Mouse (Mus musculus) embryonic facial prominence, embryonic 10.5 days (tissue): Measurements from ENCODE around the gene Ghdc. TPM values are rescaled to one million over a fixed set of nuclear protein-coding genes. Genes with fewer than 3 reads are reported as not detected.

ENCODE experiments used
- DNase-seq: peaks from one replicate; pipeline ENCODE4 v3.0.0-alpha.2; 2017; ENCODE audit warnings: low spot score
- H3K27ac ChIP-seq: fragments of 300-500 bp; sonication (generic); replicated peaks from 2 replicates; pipeline ENCODE4 v1.5.1; 2016; ENCODE audit warnings: mild to moderate bottlenecking
- H3K27me3 ChIP-seq: fragments of 300-500 bp; sonication (generic); replicated peaks from 2 replicates; pipeline ENCODE4 v1.6.1; 2016; ENCODE audit warnings: low read depth, mild to moderate bottlenecking; ENCODE audit not compliant: poor library complexity, severe bottlenecking
- H3K36me3 ChIP-seq: fragments of 300-500 bp; sonication (generic); replicated peaks from 2 replicates; pipeline ENCODE4 v1.6.1; 2016; ENCODE audit warnings: mild to moderate bottlenecking, moderate library complexity
- H3K4me1 ChIP-seq: fragments of 300-500 bp; sonication (generic); 2 replicates; pipeline ENCODE4 v1.6.1; 2016
- H3K4me3 ChIP-seq: fragments of 300-500 bp; sonication (generic); 2 replicates; pipeline ENCODE4 v1.5.1; 2016; ENCODE audit warnings: mild to moderate bottlenecking, moderate library complexity
- H3K9me3 ChIP-seq: fragments of 300-500 bp; sonication (generic); 2 replicates; pipeline ENCODE4 v1.6.1; 2016; ENCODE audit warnings: mild to moderate bottlenecking
- WGBS: fragments of 180-500 bp; shearing (Covaris S2); methylation state at CpG from one replicate; pipeline ENCODE4 v1.1.7; 2016; 5-methylcytosine and 5-hydroxymethylcytosine counted together
- polyA plus RNA-seq: library from polyadenylated mRNA; unstranded; fragments of >200 nt; fragmentation: Nextera tagmentation; extraction: Ambion mirVana; gene quantifications from 2 replicates; pipeline ENCODE4 v1.2.1, GENCODE M21; 2016

Ghdc gene
- polyA plus RNA-seq, 1 experiment from 2014 or later: 3.3 TPM

GRCm38 (mm10) chr11:100754693-100755057 is 16.1 kb downstream of the Ghdc start:
- no peak overlapping the region for H3K4me3 ChIP-seq
- DNase-seq: no peak
- WGBS: 92% methylated on average over 3 of the region's 3 CpGs
- H3K36me3 ChIP-seq: no peaks in the 10 kb centered on the region
- no peaks in the 10 kb centered on the region for H3K9me3 ChIP-seq
- H3K27me3 ChIP-seq: peaks cover 44% of the 10 kb centered on the region
- H3K27ac ChIP-seq: no peak overlapping the region
- H3K4me1 ChIP-seq: peaks cover 13% of the 10 kb centered on the region

GRCm38 (mm10) chr11:100754021-100754692 is 16.6 kb downstream of the Ghdc start:
- WGBS: 88% methylated on average over 12 of the region's 12 CpGs
- H3K36me3 ChIP-seq: no peaks in the 10 kb centered on the region
- peaks cover 8% of the 10 kb centered on the region for H3K4me1 ChIP-seq
- no peak for DNase-seq
- peaks cover 44% of the 10 kb centered on the region for H3K27me3 ChIP-seq
- no peaks in the 10 kb centered on the region for H3K9me3 ChIP-seq
- no peak overlapping the region for H3K4me3 ChIP-seq
- no peak overlapping the region for H3K27ac ChIP-seq

GRCm38 (mm10) chr11:100752294-100752693 is 18.5 kb downstream of the Ghdc start:
- 48% methylated on average over 10 of the region's 10 CpGs for WGBS
- no peaks in the 10 kb centered on the region for H3K36me3 ChIP-seq
- H3K27me3 ChIP-seq: peaks cover 43% of the 10 kb centered on the region
- no peak overlapping the region for H3K4me3 ChIP-seq
- DNase-seq: no peak
- no peaks in the 10 kb centered on the region for H3K4me1 ChIP-seq
- H3K9me3 ChIP-seq: no peaks in the 10 kb centered on the region
- no peak overlapping the region for H3K27ac ChIP-seq

- no peak for DNase-seq
- Histone ChIP-seq H3K4me1 (peaks cover 6% of the 10 kb centered on the region), H3K9me3 (no peaks in the 10 kb centered on the region), H3K27ac (no peak overlapping the region), H3K36me3 (no peaks in the 10 kb centered on the region), H3K4me3 (no peak overlapping the region), H3K27me3 (peaks cover 35% of the 10 kb centered on the region)
- 89% methylated on average over 16 of the region's 16 CpGs for WGBS
These were observed 20.6 kb downstream of the Ghdc start for GRCm38 (mm10) chr11:100750127-100750526.

- no peak overlapping the region for H3K27ac ChIP-seq
- H3K27me3 ChIP-seq: peaks cover 35% of the 10 kb centered on the region
- no peak overlapping the region for H3K4me3 ChIP-seq
- H3K36me3 ChIP-seq: no peaks in the 10 kb centered on the region
- DNase-seq: no peak
- H3K4me1 ChIP-seq: peaks cover 6% of the 10 kb centered on the region
- no peaks in the 10 kb centered on the region for H3K9me3 ChIP-seq
- WGBS: 53% methylated on average over 25 of the region's 25 CpGs
These were observed 21.3 kb downstream of the Ghdc start for GRCm38 (mm10) chr11:100749469-100749868.

- Histone ChIP-seq H3K36me3 (no peaks in the 10 kb centered on the region), H3K27ac (no peak overlapping the region), H3K27me3 (peaks cover 35% of the 10 kb centered on the region), H3K4me3 (no peak overlapping the region), H3K9me3 (no peaks in the 10 kb centered on the region), H3K4me1 (peaks cover 6% of the 10 kb centered on the region)
- 83% methylated on average over 4 of the region's 4 CpGs for WGBS
- no peak for DNase-seq
These were observed 22.1 kb downstream of the Ghdc start for GRCm38 (mm10) chr11:100748620-100749019.

GRCm38 (mm10) chr11:100747114-100747513 is 23.6 kb downstream of the Ghdc start:
- no peak for DNase-seq
- no peak overlapping the region for H3K27ac ChIP-seq
- WGBS: 74% methylated on average over 5 of the region's 5 CpGs
- peaks cover 33% of the 10 kb centered on the region for H3K27me3 ChIP-seq
- no peaks in the 10 kb centered on the region for H3K36me3 ChIP-seq
- no peak overlapping the region for H3K4me3 ChIP-seq
- H3K9me3 ChIP-seq: no peaks in the 10 kb centered on the region
- H3K4me1 ChIP-seq: peaks cover 6% of the 10 kb centered on the region

- H3K4me1 ChIP-seq: peaks cover 6% of the 10 kb centered on the region
- no peak for DNase-seq
- no peaks in the 10 kb centered on the region for H3K36me3 ChIP-seq
- no peak overlapping the region for H3K27ac ChIP-seq
- no peak overlapping the region for H3K4me3 ChIP-seq
- WGBS: 82% methylated on average over 10 of the region's 10 CpGs
- peaks cover 30% of the 10 kb centered on the region for H3K27me3 ChIP-seq
- H3K9me3 ChIP-seq: no peaks in the 10 kb centered on the region
These were observed 24.2 kb downstream of the Ghdc start for GRCm38 (mm10) chr11:100746546-100746945.

- peak; percentile 60 for DNase-seq
- H3K36me3 ChIP-seq: no peaks in the 10 kb centered on the region
- no peaks in the 10 kb centered on the region for H3K9me3 ChIP-seq
- peaks cover 6% of the 10 kb centered on the region for H3K4me1 ChIP-seq
- H3K27me3 ChIP-seq: peaks cover 23% of the 10 kb centered on the region
- H3K4me3 ChIP-seq: no peak overlapping the region
- WGBS: 15% methylated on average over 6 of the region's 6 CpGs
- H3K27ac ChIP-seq: no peak overlapping the region
These were observed 25.7 kb downstream of the Ghdc start for GRCm38 (mm10) chr11:100745085-100745484.

- no peaks in the 10 kb centered on the region for H3K36me3 ChIP-seq
- WGBS: 80% methylated on average over 6 of the region's 6 CpGs
- H3K4me3 ChIP-seq: no peak overlapping the region
- no peak overlapping the region for H3K27ac ChIP-seq
- no peaks in the 10 kb centered on the region for H3K27me3 ChIP-seq
- no peak for DNase-seq
- no peaks in the 10 kb centered on the region for H3K9me3 ChIP-seq
- H3K4me1 ChIP-seq: peaks cover 21% of the 10 kb centered on the region
These were observed 29.4 kb downstream of the Ghdc start for GRCm38 (mm10) chr11:100741348-100741747.

- 0 out of 2 replicates have a peak, but pooled peaks cover 5% of the 10 kb centered on the region for H3K36me3 ChIP-seq
- H3K9me3 ChIP-seq: no peaks in the 10 kb centered on the region
- H3K4me1 ChIP-seq: peaks cover 22% of the 10 kb centered on the region
- H3K27me3 ChIP-seq: no peaks in the 10 kb centered on the region
- WGBS: 26% methylated on average over 5 of the region's 5 CpGs
- H3K27ac ChIP-seq: peak overlapping the region; percentile 91
- peak overlapping the region; percentile 97 for H3K4me3 ChIP-seq
- no peak for DNase-seq
These were observed 32.0 kb downstream of the Ghdc start for GRCm38 (mm10) chr11:100738749-100739148.

GRCm38 (mm10) chr11:100738066-100738604 is 32.6 kb downstream of the Ghdc start, which contains the start of gene Rab5c:
Gene Rab5c, minus strand, starts transcription at chr11:100738215.
- H3K27ac ChIP-seq: peak within 1 kb of the TSS; percentile 91
- peaks cover 22% of the 10 kb centered on the region for H3K4me1 ChIP-seq
- no peaks in the 10 kb centered on the region for H3K9me3 ChIP-seq
- H3K27me3 ChIP-seq: no peaks in the 10 kb centered on the region
- H3K36me3 ChIP-seq: peaks cover 8% of the 10 kb centered on the region
- H3K4me3 ChIP-seq: peak within 1 kb of the TSS; percentile 97
- under 1% methylated on average over 39 of the region's 39 CpGs for WGBS
- peak; percentile 99 for DNase-seq

GRCm38 (mm10) chr11:100737105-100737733 is 33.5 kb downstream of the Ghdc start:
- H3K27ac ChIP-seq: peak overlapping the region; percentile 91
- no peaks in the 10 kb centered on the region for H3K9me3 ChIP-seq
- DNase-seq: no peak
- H3K4me3 ChIP-seq: peak overlapping the region; percentile 97
- peaks cover 22% of the 10 kb centered on the region for H3K4me1 ChIP-seq
- H3K27me3 ChIP-seq: no peaks in the 10 kb centered on the region
- peaks cover 17% of the 10 kb centered on the region for H3K36me3 ChIP-seq
- WGBS: 2% methylated on average over 13 of the region's 13 CpGs
